ENCODE assay signal across 21 mouse cellular contexts in genomic region chr5:77146459-77147170, GRCm38 (mm10). TPM values are rescaled to one million over a fixed set of nuclear protein-coding genes. Genes with fewer than 3 reads are reported as not detected.
A peak's percentile ranks its signal among the peaks of the same experiment; 100 is the strongest.
DNase-seq lines count a peak whose midpoint lies in the region; ATAC-seq and TF ChIP-seq lines count a peak whose summit lies in the region.
"Had no signal": no experiment of that assay in that cellular context is flagged by ENCODE, and none has a peak within 500 bp of the region (broad histone marks: within the 10 kb centered on the region; RNA-seq: fewer than 3 reads in every experiment).

No protein-coding gene starts in this region.

- TF ChIP-seq RAD21 in MEL (IDR thresholded peaks at IDR 0.05; ENCODE audit: low read depth, low read length), result no peak

- ATAC-seq in liver, embryonic 15.5 days (ENCODE audit: insufficient read depth), result peak; percentile 53
- ATAC-seq in lung, postnatal 0 days, result no peak
- ATAC-seq: forebrain, embryonic 14.5 days had no signal

- no peak for TF ChIP-seq POLR2A in MEL (IDR thresholded peaks at IDR 0.05; ENCODE audit: control insufficient read depth in 1 of 2, insufficient read depth in 1 of 2, low read depth in 1 of 2, low read length in 2 of 2, poor library complexity in 1 of 2)

- no peak overlapping the region for H3K9ac ChIP-seq in MEL (ENCODE audit: control insufficient read depth, low read depth, low read length, poor library complexity, severe bottlenecking)
- H3K9ac ChIP-seq in liver, embryonic 15.5 days, result no peak overlapping the region
- no peak overlapping the region for H3K9ac ChIP-seq in lung, postnatal 0 days (replicated peaks; ENCODE audit: low read depth)
- H3K9ac ChIP-seq: heart, embryonic 13.5 days; neural tube, embryonic 15.5 days had no signal

- no peak overlapping the region for H3K4me2 ChIP-seq in liver, embryonic 15.5 days
- H3K4me2 ChIP-seq in lung, postnatal 0 days (replicated peaks; ENCODE audit: low read depth, low read length), result no peak overlapping the region
- H3K4me2 ChIP-seq: heart, embryonic 13.5 days; neural tube, embryonic 15.5 days had no signal

- no peaks in the 10 kb centered on the region for H3K9me3 ChIP-seq in heart, embryonic 10.5 days
- no peaks in the 10 kb centered on the region for H3K9me3 ChIP-seq in MEL (replicated peaks; ENCODE audit: insufficient read depth, low read length)
- H3K9me3 ChIP-seq in liver, embryonic 15.5 days (replicated peaks), result no peaks in the 10 kb centered on the region
- H3K9me3 ChIP-seq in lung, postnatal 0 days (ENCODE audit: low read length), result no peaks in the 10 kb centered on the region
- H3K9me3 ChIP-seq: heart, embryonic 13.5 days; limb, embryonic 10.5 days; neural tube, embryonic 15.5 days had no signal

- intact Hi-C loops in heart, postnatal 36 days (cut with DNase I), result no loop called here

- 72% methylated on average over 4 of the region's 4 CpGs for WGBS in heart, embryonic 10.5 days
- WGBS in liver, embryonic 15.5 days (ENCODE audit: insufficient replicate concordance), result 38% methylated on average over 4 of the region's 4 CpGs
- 78% methylated on average over 4 of the region's 4 CpGs for WGBS in lung, postnatal 0 days

- H3K4me3 ChIP-seq in heart, embryonic 10.5 days, result no peak overlapping the region
- H3K4me3 ChIP-seq in layer of hippocampus, adult 2 months, result no peak overlapping the region
- H3K4me3 ChIP-seq in MEL (ENCODE audit: control insufficient read depth in 1 of 2, insufficient read depth in 1 of 2, low read depth in 2 of 2, low read length in 2 of 2), result no peak overlapping the region
- no peak overlapping the region for H3K4me3 ChIP-seq in liver, embryonic 15.5 days (replicated peaks)
- H3K4me3 ChIP-seq in lung, postnatal 0 days (ENCODE audit: low read depth, low read length), result no peak overlapping the region
- H3K4me3 ChIP-seq: erythroblast, embryonic 14.5 days; heart, embryonic 13.5 days; limb, embryonic 10.5 days; myocyte; neural tube, embryonic 15.5 days had no signal

- DNase-seq in heart, embryonic 10.5 days (ENCODE audit: low spot score), result no peak
- no peak for DNase-seq in heart, postnatal 36 days
- DNase-seq in layer of hippocampus, adult 2 months (ENCODE audit: low spot score in 2 of 2), result no peak
- DNase-seq in layer of hippocampus, postnatal 10 days (ENCODE audit: low spot score in 2 of 2), result no peak
- DNase-seq in MEL (ENCODE audit: low read depth, low spot score), result no peak
- no peak for DNase-seq in embryo, embryonic 10 days (ENCODE audit: low spot score)
- no peak for DNase-seq in lung, postnatal 0 days (ENCODE audit: low spot score)
- DNase-seq: cerebellum, postnatal 25 days; heart, postnatal 4 days; kidney, postnatal 14 days; lung, adult 18-20 months; lung, postnatal 4 days; midbrain, embryonic 14.5 days; thymus, adult 2 months had no signal

- TF ChIP-seq EP300 in MEL (IDR thresholded peaks at IDR 0.05; ENCODE audit: low read depth in 1 of 2, low read length in 2 of 2), result peak; percentile 36 to 46; a peak in 3 of 4 replicates
- TF ChIP-seq EP300 in lung, postnatal 0 days (IDR thresholded peaks at IDR 0.05), result no peak

- H3K27me3 ChIP-seq in heart, embryonic 10.5 days (ENCODE audit: insufficient read depth, poor library complexity, severe bottlenecking), result no peaks in the 10 kb centered on the region
- H3K27me3 ChIP-seq in MEL (ENCODE audit: control insufficient read depth in 1 of 2, insufficient read depth in 2 of 2, low read length in 2 of 2), result no peaks in the 10 kb centered on the region
- H3K27me3 ChIP-seq in liver, embryonic 15.5 days, result no peaks in the 10 kb centered on the region
- H3K27me3 ChIP-seq in lung, postnatal 0 days (replicated peaks; ENCODE audit: insufficient read depth, low read length), result no peaks in the 10 kb centered on the region
- H3K27me3 ChIP-seq: heart, embryonic 13.5 days; neural tube, embryonic 15.5 days had no signal

- peaks cover 22% of the 10 kb centered on the region for H3K4me1 ChIP-seq in heart, embryonic 10.5 days
- H3K4me1 ChIP-seq in MEL (ENCODE audit: control insufficient read depth in 1 of 2, insufficient read depth in 2 of 2, low read length in 2 of 2), result peaks cover 13 to 17% of the 10 kb centered on the region in 2 experiments
- peaks cover 16% of the 10 kb centered on the region for H3K4me1 ChIP-seq in liver, embryonic 15.5 days (replicated peaks)
- H3K4me1 ChIP-seq in lung, postnatal 0 days (ENCODE audit: insufficient read depth, low read depth, low read length), result no peaks in the 10 kb centered on the region
- H3K4me1 ChIP-seq: limb, embryonic 10.5 days; neural tube, embryonic 15.5 days had no signal

- H3K27ac ChIP-seq in heart, embryonic 10.5 days, result peak overlapping the region; percentile 42; the same call in 1 of the 2 replicates
- H3K27ac ChIP-seq in layer of hippocampus, adult 2 months, result 0 out of 2 replicates have a peak overlapping the region, but pooled peaks have one; percentile 39
- H3K27ac ChIP-seq in MEL (ENCODE audit: control insufficient read depth, low read depth, low read length), result no peak overlapping the region
- H3K27ac ChIP-seq in liver, embryonic 15.5 days (replicated peaks), result no peak overlapping the region
- no peak overlapping the region for H3K27ac ChIP-seq in lung, postnatal 0 days (ENCODE audit: low read length)
- H3K27ac ChIP-seq: limb, embryonic 10.5 days; neural tube, embryonic 15.5 days had no signal

- no peaks in the 10 kb centered on the region for H3K36me3 ChIP-seq in heart, embryonic 10.5 days
- peaks cover 0 to 15% of the 10 kb centered on the region in 2 experiments; a peak in 2 of 4 replicates for H3K36me3 ChIP-seq in MEL (ENCODE audit: control insufficient read depth in 1 of 2, insufficient read depth in 2 of 2, low read length in 2 of 2)
- H3K36me3 ChIP-seq in liver, embryonic 15.5 days (replicated peaks), result no peaks in the 10 kb centered on the region
- H3K36me3 ChIP-seq in lung, postnatal 0 days (ENCODE audit: insufficient read depth, low read length), result no peaks in the 10 kb centered on the region
- H3K36me3 ChIP-seq: heart, embryonic 13.5 days; limb, embryonic 10.5 days; neural tube, embryonic 15.5 days had no signal

- no peak for TF ChIP-seq CTCF in layer of hippocampus, adult 2 months (conservative IDR thresholded peaks at IDR 0.05)
- TF ChIP-seq CTCF in MEL (IDR thresholded peaks at IDR 0.05 in 2 of 3, conservative IDR thresholded peaks at IDR 0.05 in 1 of 3; ENCODE audit: control insufficient read depth in 1 of 3, insufficient read depth in 1 of 3, low read depth in 2 of 3, low read length in 3 of 3, poor library complexity in 1 of 3, severe bottlenecking in 1 of 3), result no peak
- TF ChIP-seq CTCF in lung, postnatal 0 days (IDR thresholded peaks at IDR 0.05), result no peak

- no peaks in the 10 kb centered on the region for H3K79me2 ChIP-seq in MEL (ENCODE audit: control insufficient read depth, insufficient read depth, low read length, poor library complexity)

TF ChIP-seq in MEL, 35 proteins besides CTCF, POLR2A, EP300 and RAD21:
- TF ChIP-seq GATA1 (IDR thresholded peaks at IDR 0.05; ENCODE audit: low read depth, low read length), result 0 out of 2 replicates have a peak, but pooled peaks have one; percentile 30
- no peak for TF ChIP-seq MYB (IDR thresholded peaks at IDR 0.05; ENCODE audit: low read depth, low read length)
- no peak for TF ChIP-seq USF1 (IDR thresholded peaks at IDR 0.05; ENCODE audit: low read depth, low read length)
- TF ChIP-seq TBP (IDR thresholded peaks at IDR 0.05; ENCODE audit: low read depth, low read length), result no peak
- no peak for TF ChIP-seq MYC (IDR thresholded peaks at IDR 0.05; ENCODE audit: low read depth, low read length)
TF ChIP-seq in MEL: peak in this region for 1.

RNA-seq across cellular contexts. Expression of gene Hopx, which starts 31.7 kb away (rescaled TPM):
- polyA plus RNA-seq in heart, embryonic 10.5 days (2016; fragmentation: Nextera tagmentation; extraction: Ambion mirVana), result 6.7 and 11.5 TPM in 2 replicates
- 100 to 1,000 TPM; 405 to 444 TPM for total RNA-seq in heart, postnatal 36 days (2021)
- 10 to 100 TPM; 81.8 to 81.9 TPM for total RNA-seq in layer of hippocampus, adult 2 months (2021)
- total RNA-seq in layer of hippocampus, postnatal 10 days (2021), result 10 to 100 TPM; 76.6 to 77.1 TPM
- total RNA-seq in MEL (2012; rRNA removed), result 42.3 and 43.4 TPM in 2 replicates
- 10 to 100 TPM in 1 of 2 experiments, not detected in 1; 26.8 TPM for polyA plus RNA-seq in MEL (2012; ENCODE audit: insufficient read depth in 1 of 2, insufficient read length in 2 of 2, low read depth in 1 of 2, low replicate concordance in 2 of 2, missing spikeins in 1 of 2)
- 0.13 and 0.28 TPM in 2 replicates for polyA plus RNA-seq in liver, embryonic 15.5 days (2015; fragmentation: Nextera tagmentation; extraction: Ambion mirVana)
- polyA plus RNA-seq in lung, postnatal 0 days (2015; fragmentation: Nextera tagmentation; extraction: Ambion mirVana), result 49.0 and 49.5 TPM in 2 replicates
- polyA plus RNA-seq: limb, embryonic 10.5 days had no signal

Comparison
In these comparisons a context has a peak if more than half of its experiments do, and no peak if none do; other contexts are left out.
1. H3K27ac ChIP-seq: peak in heart, embryonic 10.5 days (single experiment) and layer of hippocampus, adult 2 months (single experiment); none in MEL (single experiment), liver, embryonic 15.5 days (single experiment) and lung, postnatal 0 days (single experiment).